Mouse (Mus musculus) kidney, adult 2 months (tissue): ENCODE data around the gene Map4k2.

Experiments
- CTCF ChIP-seq: fragments of 200-500 bp; conservative IDR thresholded peaks from 2 replicates; pipeline ENCODE4 v1.5.1; 2011; ENCODE audit warnings: low read depth, mild to moderate bottlenecking, control low read depth, low read length, moderate library complexity, mixed read lengths; ENCODE audit not compliant: insufficient read depth, insufficient read length
- POLR2A ChIP-seq: fragments of 200-500 bp; IDR thresholded peaks from one replicate; pipeline ENCODE4 v1.6.1; 2011; ENCODE audit warnings: low read depth, low read length, control low read depth

- TF ChIP-seq CTCF (no peak), POLR2A (no peak)
Measured at GRCm38 (mm10) chr19:6384954-6385353, 44.0 kb downstream of the Map4k2 start.
